Mouse (Mus musculus) liver, adult 2 months (tissue): ENCODE data around the gene Medag. TPM values are rescaled to one million over a fixed set of nuclear protein-coding genes. Genes with fewer than 3 reads are reported as not detected.
A peak's percentile ranks its signal among the peaks of the same experiment; 100 is the strongest.

ENCODE experiments used
- DNase-seq: peaks from one replicate; pipeline ENCODE4 v3.0.0-alpha.2; 2011; ENCODE audit warnings: low read depth, low spot score; ENCODE audit errors: extremely low read depth
- H3K27ac ChIP-seq: fragments of 200-500 bp; replicated peaks from 2 replicates; pipeline ENCODE4 v1.5.1; 2012; ENCODE audit warnings: low read depth, mild to moderate bottlenecking, control low read depth, inconsistent platforms, low read length; ENCODE audit not compliant: insufficient read depth
- H3K27me3 ChIP-seq: fragments of 200-500 bp; 2 replicates; pipeline ENCODE4 v1.6.1; 2012; ENCODE audit warnings: mild to moderate bottlenecking, moderate library complexity, low read length, inconsistent platforms; ENCODE audit not compliant: control insufficient read depth, insufficient read depth
- H3K36me3 ChIP-seq: fragments of 200-500 bp; 2 replicates; pipeline ENCODE4 v1.6.1; 2012; ENCODE audit warnings: low read length, inconsistent platforms; ENCODE audit not compliant: control insufficient read depth, insufficient read depth
- H3K4me1 ChIP-seq: fragments of 200-500 bp; 2 replicates; pipeline ENCODE4 v1.6.1; 2011; ENCODE audit warnings: low read length; ENCODE audit not compliant: control insufficient read depth, insufficient read depth
- H3K4me3 ChIP-seq: fragments of 200-500 bp; 2 replicates; pipeline ENCODE4 v1.5.1; 2011; ENCODE audit warnings: low read depth, mild to moderate bottlenecking, control low read depth, low read length, moderate library complexity; ENCODE audit not compliant: insufficient read depth
- H3K79me2 ChIP-seq: fragments of 200-500 bp; 2 replicates; pipeline ENCODE4 v1.6.1; 2012; ENCODE audit warnings: inconsistent platforms, mild to moderate bottlenecking, low read length, moderate library complexity; ENCODE audit not compliant: control insufficient read depth, insufficient read depth
- H3K9ac ChIP-seq: fragments of 200-500 bp; 2 replicates; pipeline ENCODE4 v1.6.1; 2012; ENCODE audit warnings: low read depth, mild to moderate bottlenecking, control low read depth, inconsistent platforms, low read length
- CTCF ChIP-seq: fragments of 200-500 bp; IDR thresholded peaks from 2 replicates; pipeline ENCODE4 v1.5.1; 2011; ENCODE audit warnings: low read depth, low read length, control low read depth
- POLR2A ChIP-seq: fragments of 200-500 bp; IDR thresholded peaks from 2 replicates; pipeline ENCODE4 v1.6.1; 2011; ENCODE audit warnings: low read length, control low read depth; ENCODE audit not compliant: insufficient read depth; ENCODE audit errors: extremely low read depth
- WGBS: fragments of 180-500 bp; shearing (Covaris S2); methylation state at CpG from one replicate; pipeline ENCODE4 v1.1.7; 2018; 5-methylcytosine and 5-hydroxymethylcytosine counted together
- polyA plus RNA-seq: library from polyadenylated mRNA; depleted of rRNA; stranded (reverse); fragments of >200 nt; gene quantifications from 2 replicates; pipeline ENCODE4 v1.2.3, GENCODE M21; 2012
- total RNA-seq: library from RNA; depleted of rRNA; stranded (reverse); fragments of >200 nt; gene quantifications from 2 replicates; pipeline ENCODE4 v1.2.3, GENCODE M21; 2014

Gene Medag
- total and polyA plus RNA-seq, 2 experiments, result 0.18 to 0.21 TPM

DNA sequence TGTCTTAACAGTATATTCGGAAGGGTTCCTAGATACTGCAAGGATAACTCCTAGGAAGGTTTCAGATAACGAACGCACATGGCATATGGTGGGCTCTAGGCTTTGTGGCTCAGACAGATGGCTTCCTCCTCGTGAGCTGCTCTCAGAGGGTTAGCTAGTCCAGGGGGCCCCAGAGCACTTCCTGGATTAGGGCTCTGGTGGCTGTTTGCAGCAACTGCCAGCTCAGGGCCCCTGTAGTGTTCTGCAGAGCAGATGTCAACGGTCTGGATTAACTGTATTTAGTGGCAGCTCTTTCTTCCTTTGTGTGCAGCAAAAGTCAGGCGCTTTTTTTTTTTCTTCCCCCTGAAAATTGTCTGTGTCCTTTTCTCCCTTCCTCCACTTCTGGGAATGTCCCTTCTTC lies 16.8 kb downstream of the Medag start:
- WGBS, result 37% methylated on average over 6 of the region's 6 CpGs
- Histone ChIP-seq H3K27ac (no peak overlapping the region), H3K36me3 (no peaks in the 10 kb centered on the region), H3K4me1 (no peaks in the 10 kb centered on the region), H3K79me2 (no peaks in the 10 kb centered on the region), H3K9ac (no peak overlapping the region), H3K4me3 (no peak overlapping the region), H3K27me3 (no peaks in the 10 kb centered on the region)
- TF ChIP-seq POLR2A, result no peak
- no peak for TF ChIP-seq CTCF
- DNase-seq, result no peak

DNA sequence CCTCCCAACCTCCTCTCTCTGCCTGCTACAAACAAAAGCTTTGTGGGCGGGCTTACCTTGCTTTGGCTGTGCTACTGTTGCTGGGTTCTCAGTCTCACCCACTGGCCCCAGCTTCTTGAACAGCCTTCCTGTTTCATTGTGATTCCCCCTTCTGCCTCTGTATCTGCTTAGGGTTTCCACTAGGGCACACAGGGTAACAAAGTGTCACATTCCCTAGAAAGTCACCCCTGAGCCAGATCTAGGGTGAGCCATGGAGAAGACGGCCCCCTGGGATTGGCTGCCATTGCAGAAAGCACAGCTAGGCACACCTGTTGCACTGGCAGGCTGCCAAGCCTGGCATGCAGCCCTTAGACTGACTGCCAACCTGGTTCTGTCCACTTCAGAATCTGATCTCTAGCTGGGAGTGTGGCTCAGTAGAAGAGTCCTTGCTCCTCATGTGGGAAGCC lies 17.3 kb downstream of the Medag start:
- no peak overlapping the region for H3K9ac ChIP-seq
- no peaks in the 10 kb centered on the region for H3K4me1 ChIP-seq
- H3K27ac ChIP-seq, result no peak overlapping the region
- TF ChIP-seq CTCF (no peak), POLR2A (no peak)
- DNase-seq, result peak; percentile 33
- no peaks in the 10 kb centered on the region for H3K79me2 ChIP-seq
- H3K36me3 ChIP-seq, result no peaks in the 10 kb centered on the region
- no peaks in the 10 kb centered on the region for H3K27me3 ChIP-seq
- WGBS, result 37% methylated on average over 2 of the region's 2 CpGs
- no peak overlapping the region for H3K4me3 ChIP-seq

DNA sequence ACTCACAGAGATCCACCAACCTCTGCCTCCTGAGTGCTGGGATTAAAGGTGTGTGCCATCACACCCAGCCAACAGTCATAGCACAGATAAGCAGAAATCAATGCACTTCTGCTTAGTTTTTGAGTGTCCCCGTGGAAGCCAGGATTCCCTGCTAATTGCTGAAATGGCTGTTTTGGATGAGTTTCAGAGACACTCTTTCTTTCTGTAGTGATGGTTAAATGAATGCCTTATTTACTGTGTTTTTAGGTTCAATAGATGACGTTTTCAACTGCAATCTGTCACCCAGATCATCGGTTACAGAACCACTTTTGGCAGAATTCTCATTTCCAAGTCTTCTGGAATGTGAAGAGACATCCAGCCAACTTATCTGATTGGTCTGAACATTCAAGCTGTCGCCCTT lies 18.0 kb downstream of the Medag start:
- no peaks in the 10 kb centered on the region for H3K27me3 ChIP-seq
- no peaks in the 10 kb centered on the region for H3K79me2 ChIP-seq
- no peaks in the 10 kb centered on the region for H3K36me3 ChIP-seq
- DNase-seq, result no peak
- no peak overlapping the region for H3K27ac ChIP-seq
- no peak overlapping the region for H3K4me3 ChIP-seq
- no peak overlapping the region for H3K9ac ChIP-seq
- WGBS, result 59% methylated on average over 4 of the region's 4 CpGs
- TF ChIP-seq CTCF (no peak), POLR2A (no peak)
- H3K4me1 ChIP-seq, result no peaks in the 10 kb centered on the region

DNA sequence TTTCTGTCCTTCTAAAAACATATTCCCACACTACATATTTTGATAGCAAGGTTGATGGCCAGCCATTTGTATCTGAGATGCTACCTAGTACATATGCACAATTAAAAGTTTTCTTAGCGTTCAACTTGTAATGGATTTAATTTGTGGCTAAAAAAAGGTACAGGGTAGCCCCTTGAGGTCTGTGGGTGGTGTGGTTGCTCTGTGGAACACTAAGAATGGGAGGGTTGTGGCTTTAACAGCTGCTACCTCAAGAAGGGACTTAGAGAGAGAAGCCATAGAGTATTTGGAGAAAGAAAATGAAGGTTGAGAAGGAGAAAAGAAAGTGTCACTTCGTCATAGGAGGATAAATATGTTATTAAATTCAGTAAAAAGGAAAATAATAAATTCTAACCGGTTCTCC lies 19.4 kb downstream of the Medag start:
- H3K27ac ChIP-seq, result no peak overlapping the region
- no peaks in the 10 kb centered on the region for H3K4me1 ChIP-seq
- no peak overlapping the region for H3K4me3 ChIP-seq
- TF ChIP-seq CTCF (no peak), POLR2A (no peak)
- 87% methylated on average over 3 of the region's 3 CpGs for WGBS
- no peaks in the 10 kb centered on the region for H3K27me3 ChIP-seq
- H3K79me2 ChIP-seq, result no peaks in the 10 kb centered on the region
- H3K9ac ChIP-seq, result no peak overlapping the region
- DNase-seq, result no peak
- no peaks in the 10 kb centered on the region for H3K36me3 ChIP-seq

DNA sequence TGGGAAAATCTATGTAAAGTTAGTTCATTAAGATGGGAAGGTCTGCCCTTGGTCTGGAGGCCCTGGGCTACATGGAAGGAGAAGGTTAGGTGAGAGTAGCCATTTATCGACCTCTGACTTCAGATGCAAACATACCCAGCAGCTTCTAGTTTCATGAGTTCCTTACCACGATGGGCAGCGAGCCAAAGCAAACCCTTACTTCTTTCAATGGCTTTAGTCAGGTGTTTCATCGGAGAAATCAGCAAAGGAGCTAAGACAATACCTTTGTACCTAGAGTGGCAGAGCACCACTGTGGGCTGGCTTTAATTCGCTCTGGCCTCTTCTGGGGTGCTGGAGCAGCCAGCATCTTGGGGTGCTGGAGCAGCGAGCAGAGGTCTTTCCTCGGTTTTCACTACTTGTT lies 22.1 kb downstream of the Medag start:
- no peaks in the 10 kb centered on the region for H3K27me3 ChIP-seq
- no peak overlapping the region for H3K4me3 ChIP-seq
- no peaks in the 10 kb centered on the region for H3K79me2 ChIP-seq
- no peaks in the 10 kb centered on the region for H3K36me3 ChIP-seq
- TF ChIP-seq CTCF (no peak), POLR2A (no peak)
- H3K27ac ChIP-seq, result no peak overlapping the region
- no peaks in the 10 kb centered on the region for H3K4me1 ChIP-seq
- 52% methylated on average over 7 of the region's 7 CpGs for WGBS
- H3K9ac ChIP-seq, result no peak overlapping the region
- DNase-seq, result no peak

DNA sequence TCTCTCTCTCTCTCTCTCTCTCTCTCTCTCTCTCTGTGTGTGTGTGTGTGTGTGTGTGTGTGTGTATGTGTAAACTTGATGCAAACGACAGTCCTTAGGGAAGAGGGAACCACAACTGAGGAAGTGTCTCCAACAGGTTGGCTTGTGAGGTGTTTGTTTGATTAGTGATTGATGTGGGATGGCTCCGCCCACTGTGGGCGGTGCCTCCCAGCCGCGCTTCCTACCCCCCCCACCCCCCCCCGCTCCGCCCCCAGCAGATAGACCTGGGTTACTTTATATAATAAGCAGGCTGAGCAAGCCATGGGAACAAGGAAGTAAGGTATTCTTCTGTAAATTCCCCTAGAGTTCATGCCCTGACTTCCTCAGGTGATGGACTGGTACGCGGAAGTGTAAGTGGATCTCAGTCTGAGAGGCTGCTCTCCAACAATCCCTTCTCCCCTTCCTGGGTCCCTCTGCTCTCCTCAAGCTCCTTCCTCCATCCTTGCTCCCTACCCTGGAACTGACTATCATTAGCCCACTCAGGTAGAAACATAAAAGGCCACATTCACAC lies 22.7 kb downstream of the Medag start:
- Histone ChIP-seq H3K9ac (no peak overlapping the region), H3K27ac (no peak overlapping the region), H3K27me3 (no peaks in the 10 kb centered on the region), H3K4me3 (no peak overlapping the region), H3K4me1 (no peaks in the 10 kb centered on the region), H3K79me2 (no peaks in the 10 kb centered on the region), H3K36me3 (no peaks in the 10 kb centered on the region)
- no peak for TF ChIP-seq CTCF
- TF ChIP-seq POLR2A, result no peak
- 14% methylated on average over 9 of the region's 9 CpGs for WGBS
- no peak for DNase-seq
